Mouse (Mus musculus) ovary, adult 2 months (tissue): ENCODE data around the gene Depdc1a. TPM values are rescaled to one million over a fixed set of nuclear protein-coding genes. Genes with fewer than 3 reads are reported as not detected.

ENCODE experiments used
- polyA plus RNA-seq: library from polyadenylated mRNA; depleted of rRNA; stranded (reverse); fragments of >200 nt; gene quantifications from 2 replicates; pipeline ENCODE4 v1.2.3, GENCODE M21; 2012; rRNA removed

Depdc1a gene
- 0.14 TPM in 1 of 2 replicates, not detected in the other for polyA plus RNA-seq

GRCm38 (mm10) chr3:159495243-159495801 is at the start of gene Depdc1a:
Gene Depdc1a, plus strand, starts transcription at chr3:159495433.

Other genes starting within 250 kb of the Depdc1a start
- not detected in 2 replicates for gene Rpe65, start 103.7 kb downstream of the Depdc1a start, polyA plus RNA-seq